ENCODE assay signal across 28 mouse cellular contexts in the genomic region with DNA sequence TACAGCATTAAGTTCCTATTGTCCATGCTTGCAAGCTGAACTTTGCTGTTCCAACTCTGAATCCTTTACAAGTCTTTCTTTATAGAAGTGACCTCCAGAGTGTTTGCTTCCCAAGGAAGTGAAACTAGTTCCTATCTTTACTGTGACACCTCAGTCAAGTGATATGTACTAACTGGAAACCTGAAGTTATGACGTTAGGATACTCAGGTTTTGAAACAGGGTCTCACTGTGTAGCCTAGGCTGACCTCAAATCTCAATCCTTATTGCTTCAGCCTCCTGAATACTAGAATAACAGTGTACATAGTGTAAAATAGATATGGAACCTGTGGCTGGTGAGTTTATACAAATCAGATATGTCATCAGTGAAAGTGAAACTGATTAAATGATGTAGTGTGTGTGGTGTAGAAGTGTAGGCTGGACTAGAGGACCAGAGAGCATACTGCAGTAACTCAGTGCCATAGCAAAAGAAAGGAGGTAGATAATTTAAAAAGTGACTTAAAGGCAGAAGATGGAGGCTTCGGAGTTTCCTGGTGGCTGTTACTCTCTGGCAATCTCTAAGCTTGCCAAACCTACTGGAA. TPM values are rescaled to one million over a fixed set of nuclear protein-coding genes. Genes with fewer than 3 reads are reported as not detected.
DNase-seq lines count a peak whose midpoint lies in the region; ATAC-seq and TF ChIP-seq lines count a peak whose summit lies in the region.
"Had no signal": no experiment of that assay in that cellular context is flagged by ENCODE, and none has a peak within 500 bp of the region (broad histone marks: within the 10 kb centered on the region; RNA-seq: fewer than 3 reads in every experiment).

No protein-coding gene starts in this region.

- no peaks in the 10 kb centered on the region for H3K9me3 ChIP-seq in stomach, embryonic 15.5 days
- H3K9me3 ChIP-seq in stomach, postnatal 0 days (ENCODE audit: control insufficient read depth, low read length) = no peaks in the 10 kb centered on the region
- H3K9me3 ChIP-seq in intestine, postnatal 0 days (ENCODE audit: control insufficient read depth) = no peaks in the 10 kb centered on the region
- H3K9me3 ChIP-seq: G1E; heart, embryonic 10.5 days; hindbrain, embryonic 13.5 days; liver, embryonic 15.5 days; neural tube, embryonic 13.5 days had no signal

- no peaks in the 10 kb centered on the region for H3K4me1 ChIP-seq in stomach, embryonic 15.5 days
- no peaks in the 10 kb centered on the region for H3K4me1 ChIP-seq in stomach, postnatal 0 days (replicated peaks; ENCODE audit: control insufficient read depth, insufficient read depth)
- no peaks in the 10 kb centered on the region for H3K4me1 ChIP-seq in intestine, postnatal 0 days (replicated peaks; ENCODE audit: control insufficient read depth, insufficient read depth, low read length)
- H3K4me1 ChIP-seq: liver, embryonic 15.5 days had no signal

- H3K9ac ChIP-seq in stomach, embryonic 15.5 days = no peak overlapping the region
- no peak overlapping the region for H3K9ac ChIP-seq in stomach, postnatal 0 days (ENCODE audit: low read length)
- no peak overlapping the region for H3K9ac ChIP-seq in intestine, postnatal 0 days (ENCODE audit: low read depth, low read length)
- H3K9ac ChIP-seq: hindbrain, embryonic 13.5 days; liver, embryonic 15.5 days; lung, embryonic 14.5 days; neural tube, embryonic 13.5 days had no signal

- no peak overlapping the region for H3K27ac ChIP-seq in stomach, embryonic 15.5 days
- no peak overlapping the region for H3K27ac ChIP-seq in stomach, postnatal 0 days (replicated peaks)
- peak overlapping the region; percentile 51 for H3K27ac ChIP-seq in intestine, postnatal 0 days (ENCODE audit: low read depth, low read length)
- H3K27ac ChIP-seq: heart, embryonic 10.5 days; hindbrain, embryonic 13.5 days; liver, embryonic 15.5 days; neural tube, embryonic 13.5 days had no signal

- no peak overlapping the region for H3K4me3 ChIP-seq in stomach, embryonic 15.5 days (replicated peaks)
- no peak overlapping the region for H3K4me3 ChIP-seq in stomach, postnatal 0 days (ENCODE audit: low read depth, low read length)
- no peak overlapping the region for H3K4me3 ChIP-seq in intestine, postnatal 0 days (ENCODE audit: low read depth, low read length)
- H3K4me3 ChIP-seq: erythroblast, embryonic 14.5 days; heart, embryonic 10.5 days; hindbrain, embryonic 13.5 days; liver, embryonic 15.5 days; neural tube, embryonic 13.5 days had no signal

- TF ChIP-seq EP300 in stomach, postnatal 0 days (optimal IDR thresholded peaks at IDR 0.05) = no peak

- H3K4me2 ChIP-seq in stomach, embryonic 15.5 days = no peak overlapping the region
- no peak overlapping the region for H3K4me2 ChIP-seq in stomach, postnatal 0 days (replicated peaks; ENCODE audit: low read depth)
- peak overlapping the region; percentile 30 for H3K4me2 ChIP-seq in intestine, postnatal 0 days (replicated peaks; ENCODE audit: low read depth)
- H3K4me2 ChIP-seq: hindbrain, embryonic 13.5 days; liver, embryonic 15.5 days; lung, embryonic 14.5 days; midbrain, embryonic 11.5 days; neural tube, embryonic 13.5 days had no signal

- WGBS in stomach, embryonic 15.5 days = 78% methylated on average over 2 of the region's 2 CpGs
- 72% methylated on average over 2 of the region's 2 CpGs for WGBS in stomach, postnatal 0 days
- WGBS in intestine, postnatal 0 days = 66% methylated on average over 2 of the region's 2 CpGs

- no peak for DNase-seq in stomach, postnatal 0 days (ENCODE audit: low spot score)
- no peak for DNase-seq in layer of hippocampus, postnatal 25 days (ENCODE audit: extremely low spot score in 1 of 2, low spot score in 1 of 2)
- no peak for DNase-seq in kidney, adult 18-20 months
- no peak for DNase-seq in ovary, adult 18-20 months (ENCODE audit: low spot score)
- DNase-seq: adrenal gland, adult 8-10 months; B cell, adult 2 months; cerebellum, adult 8-10 months; cerebellum, postnatal 25 days; heart, postnatal 4 days; kidney, adult 9 months; kidney, postnatal 10 days; layer of hippocampus, adult 9-11 months; liver; lung, embryonic 14.5 days; lung, postnatal 14 days; right cerebral cortex, postnatal 14 days; thymus, adult 18-20 months had no signal

- peak; percentile 22; the same call in 1 of the 2 replicates for ATAC-seq in stomach, embryonic 15.5 days (ENCODE audit: insufficient read depth, low FRiP score, low read depth)
- ATAC-seq in stomach, postnatal 0 days (ENCODE audit: low FRiP score, low TSS enrichment) = no peak
- ATAC-seq in granulocyte monocyte progenitor cell, adult 5-6 weeks (replicated peaks; ENCODE audit: poor library complexity, severe bottlenecking) = peak; percentile 83
- ATAC-seq in intestine, postnatal 0 days = peak; percentile 74; the same call in 1 of the 2 replicates
- ATAC-seq: forebrain, embryonic 16.5 days had no signal

- TF ChIP-seq CTCF in stomach, postnatal 0 days (IDR thresholded peaks at IDR 0.05; ENCODE audit: low read depth) = no peak
- TF ChIP-seq CTCF in intestine, postnatal 0 days (IDR thresholded peaks at IDR 0.05; ENCODE audit: low read depth) = no peak

- no peaks in the 10 kb centered on the region for H3K27me3 ChIP-seq in stomach, embryonic 15.5 days (replicated peaks)
- no peaks in the 10 kb centered on the region for H3K27me3 ChIP-seq in stomach, postnatal 0 days (ENCODE audit: control insufficient read depth, insufficient read depth, low read length)
- no peaks in the 10 kb centered on the region for H3K27me3 ChIP-seq in intestine, postnatal 0 days (replicated peaks; ENCODE audit: control insufficient read depth, insufficient read depth, low read length)
- H3K27me3 ChIP-seq: hindbrain, embryonic 13.5 days; liver, embryonic 15.5 days; neural tube, embryonic 13.5 days had no signal

- H3K36me3 ChIP-seq in stomach, embryonic 15.5 days = no peaks in the 10 kb centered on the region
- 0 out of 2 replicates have a peak, but pooled peaks cover 7% of the 10 kb centered on the region for H3K36me3 ChIP-seq in stomach, postnatal 0 days (ENCODE audit: control insufficient read depth, insufficient read depth, low read length)
- H3K36me3 ChIP-seq in intestine, postnatal 0 days (ENCODE audit: control insufficient read depth, insufficient read depth) = peaks cover 5% of the 10 kb centered on the region; the same call in 1 of the 2 replicates

RNA-seq across cellular contexts. Expression of a gene that starts 23.9 kb away (rescaled TPM):
- polyA plus RNA-seq in stomach, embryonic 15.5 days (2015; fragmentation: Nextera tagmentation; extraction: Ambion mirVana) = 2.8 and 3.6 TPM in 2 replicates
- polyA plus RNA-seq in stomach, postnatal 0 days (2015; fragmentation: Nextera tagmentation; extraction: Ambion mirVana) = 1.3 and 1.5 TPM in 2 replicates
- not detected in 2 replicates for total RNA-seq in granulocyte monocyte progenitor cell, adult 5-6 weeks (2014; fragmentation: Nextera tagmentation)
- not detected in 2 replicates for total RNA-seq in granulocyte monocyte progenitor cell, adult 5-6 weeks (2017)
- polyA plus RNA-seq in intestine, postnatal 0 days (2015; fragmentation: Nextera tagmentation; extraction: Ambion mirVana) = 1.2 and 1.5 TPM in 2 replicates
- under 1 TPM; 0.23 to 0.66 TPM for total RNA-seq in layer of hippocampus, postnatal 25 days (2021)
- polyA plus RNA-seq: erythroblast, embryonic 14.5 days; G1E had no signal
